Mouse (Mus musculus): ENCODE data around the gene Aen. TPM values are rescaled to one million over a fixed set of nuclear protein-coding genes. Genes with fewer than 3 reads are reported as not detected.

Aen gene
- polyA plus RNA-seq, 1 experiment from 2014 or later = 25.8 TPM

- no peaks in the 10 kb centered on the region; the same call in 1 of the 2 replicates for H3K4me1 ChIP-seq (replicated peaks; ENCODE audit: control insufficient read depth, insufficient read depth)
- H3K27ac ChIP-seq (replicated peaks) = no peak overlapping the region
- TF ChIP-seq EP300 (optimal IDR thresholded peaks at IDR 0.05) = no peak
- no peak for TF ChIP-seq CTCF (IDR thresholded peaks at IDR 0.05; ENCODE audit: low read depth)
- H3K9ac ChIP-seq (ENCODE audit: low read length) = no peak overlapping the region
- WGBS = 91% methylated on average over 3 of the region's 3 CpGs
- H3K36me3 ChIP-seq (ENCODE audit: control insufficient read depth, insufficient read depth, low read length) = peaks cover 3% of the 10 kb centered on the region; the same call in 1 of the 2 replicates
- ATAC-seq (ENCODE audit: low FRiP score, low TSS enrichment) (no peak), DNase-seq (ENCODE audit: low spot score) (no peak)
- H3K9me3 ChIP-seq (ENCODE audit: control insufficient read depth, low read length) = no peaks in the 10 kb centered on the region
- H3K4me3 ChIP-seq (ENCODE audit: low read depth, low read length) = no peak overlapping the region
- no peaks in the 10 kb centered on the region for H3K27me3 ChIP-seq (ENCODE audit: control insufficient read depth, insufficient read depth, low read length)
- H3K4me2 ChIP-seq (replicated peaks; ENCODE audit: low read depth) = no peak overlapping the region
These were observed 1.9 kb downstream of the Aen start for GRCm38 (mm10) chr7:78897567-78897966.

DNA sequence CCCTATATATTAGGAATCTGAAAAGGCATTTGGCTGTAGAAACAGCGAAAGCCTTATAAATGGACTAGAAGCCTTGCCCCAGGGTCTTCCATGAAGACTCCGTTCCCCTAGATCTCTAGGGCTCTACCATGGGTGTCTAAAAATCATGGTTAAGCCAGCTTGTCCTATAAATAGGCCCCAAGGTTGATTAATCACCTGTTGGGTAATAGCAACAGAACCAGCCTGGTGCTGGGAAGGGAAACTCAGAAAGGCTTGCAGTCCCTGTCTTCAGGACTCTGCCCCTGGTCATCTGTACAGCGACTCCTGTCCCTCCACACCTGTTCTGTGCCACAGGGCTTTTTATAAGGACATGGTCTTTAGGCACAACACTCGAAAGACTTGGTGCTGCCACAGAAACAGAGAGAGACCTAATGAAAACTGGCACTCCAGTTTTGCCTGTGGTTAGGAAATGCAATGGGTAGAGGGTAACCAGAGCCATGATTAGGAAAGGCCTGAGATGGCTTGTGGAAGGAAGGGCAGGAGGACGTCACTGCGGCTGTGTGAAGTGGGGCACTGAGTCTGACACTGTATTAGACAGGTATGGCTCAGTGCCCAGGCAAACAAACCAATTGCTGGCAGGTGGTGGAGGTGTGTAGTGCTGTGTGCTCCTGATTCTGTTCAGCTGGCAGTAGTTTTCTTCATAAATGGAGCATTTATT is 7.7 kb downstream of the Aen start:
- TF ChIP-seq EP300 (optimal IDR thresholded peaks at IDR 0.05) (no peak), CTCF (IDR thresholded peaks at IDR 0.05; ENCODE audit: low read depth) (no peak)
- H3K4me3 ChIP-seq (ENCODE audit: low read depth, low read length) = no peak overlapping the region
- DNase-seq (ENCODE audit: low spot score) = peak; percentile 49
- H3K4me1 ChIP-seq (replicated peaks; ENCODE audit: control insufficient read depth, insufficient read depth) = no peaks in the 10 kb centered on the region
- no peak overlapping the region for H3K27ac ChIP-seq (replicated peaks)
- H3K27me3 ChIP-seq (ENCODE audit: control insufficient read depth, insufficient read depth, low read length) = no peaks in the 10 kb centered on the region
- no peaks in the 10 kb centered on the region for H3K9me3 ChIP-seq (ENCODE audit: control insufficient read depth, low read length)
- H3K9ac ChIP-seq (ENCODE audit: low read length) = no peak overlapping the region
- H3K4me2 ChIP-seq (replicated peaks; ENCODE audit: low read depth) = no peak overlapping the region
- WGBS = 80% methylated on average over 6 of the region's 6 CpGs
- H3K36me3 ChIP-seq (ENCODE audit: control insufficient read depth, insufficient read depth, low read length) = peaks cover 10% of the 10 kb centered on the region; the same call in 1 of the 2 replicates
- peak; percentile 81; the same call in 1 of the 2 replicates for ATAC-seq (ENCODE audit: low FRiP score, low TSS enrichment)

- no peak overlapping the region for H3K4me2 ChIP-seq (replicated peaks; ENCODE audit: low read depth)
- no peak for DNase-seq (ENCODE audit: low spot score)
- 88% methylated on average over 2 of the region's 2 CpGs for WGBS
- no peak overlapping the region for H3K4me3 ChIP-seq (ENCODE audit: low read depth, low read length)
- H3K9ac ChIP-seq (ENCODE audit: low read length) = no peak overlapping the region
- H3K36me3 ChIP-seq (ENCODE audit: control insufficient read depth, insufficient read depth, low read length) = peaks cover 10% of the 10 kb centered on the region; the same call in 1 of the 2 replicates
- TF ChIP-seq EP300 (optimal IDR thresholded peaks at IDR 0.05) (no peak), CTCF (IDR thresholded peaks at IDR 0.05; ENCODE audit: low read depth) (no peak)
- no peaks in the 10 kb centered on the region for H3K4me1 ChIP-seq (replicated peaks; ENCODE audit: control insufficient read depth, insufficient read depth)
- H3K27me3 ChIP-seq (ENCODE audit: control insufficient read depth, insufficient read depth, low read length) = no peaks in the 10 kb centered on the region
- no peak overlapping the region for H3K27ac ChIP-seq (replicated peaks)
- H3K9me3 ChIP-seq (ENCODE audit: control insufficient read depth, low read length) = no peaks in the 10 kb centered on the region
- ATAC-seq (ENCODE audit: low FRiP score, low TSS enrichment) = no peak
These were observed 8.5 kb downstream of the Aen start for GRCm38 (mm10) chr7:78904175-78904574.

GRCm38 (mm10) chr7:78909026-78909425 is 13.4 kb downstream of the Aen start:
- DNase-seq (ENCODE audit: low spot score) (no peak), ATAC-seq (ENCODE audit: low FRiP score, low TSS enrichment) (no peak)
- no peak overlapping the region for H3K27ac ChIP-seq (replicated peaks)
- H3K27me3 ChIP-seq (ENCODE audit: control insufficient read depth, insufficient read depth, low read length) = no peaks in the 10 kb centered on the region
- H3K4me2 ChIP-seq (replicated peaks; ENCODE audit: low read depth) = no peak overlapping the region
- no peak overlapping the region for H3K4me3 ChIP-seq (ENCODE audit: low read depth, low read length)
- H3K36me3 ChIP-seq (ENCODE audit: control insufficient read depth, insufficient read depth, low read length) = peaks cover 5% of the 10 kb centered on the region; the same call in 1 of the 2 replicates
- H3K9ac ChIP-seq (ENCODE audit: low read length) = no peak overlapping the region
- H3K9me3 ChIP-seq (ENCODE audit: control insufficient read depth, low read length) = no peaks in the 10 kb centered on the region
- WGBS = 90% methylated on average over 6 of the region's 6 CpGs
- H3K4me1 ChIP-seq (replicated peaks; ENCODE audit: control insufficient read depth, insufficient read depth) = 0 out of 2 replicates have a peak, but pooled peaks cover 5% of the 10 kb centered on the region
- TF ChIP-seq EP300 (optimal IDR thresholded peaks at IDR 0.05) (no peak), CTCF (IDR thresholded peaks at IDR 0.05; ENCODE audit: low read depth) (no peak)

DNA sequence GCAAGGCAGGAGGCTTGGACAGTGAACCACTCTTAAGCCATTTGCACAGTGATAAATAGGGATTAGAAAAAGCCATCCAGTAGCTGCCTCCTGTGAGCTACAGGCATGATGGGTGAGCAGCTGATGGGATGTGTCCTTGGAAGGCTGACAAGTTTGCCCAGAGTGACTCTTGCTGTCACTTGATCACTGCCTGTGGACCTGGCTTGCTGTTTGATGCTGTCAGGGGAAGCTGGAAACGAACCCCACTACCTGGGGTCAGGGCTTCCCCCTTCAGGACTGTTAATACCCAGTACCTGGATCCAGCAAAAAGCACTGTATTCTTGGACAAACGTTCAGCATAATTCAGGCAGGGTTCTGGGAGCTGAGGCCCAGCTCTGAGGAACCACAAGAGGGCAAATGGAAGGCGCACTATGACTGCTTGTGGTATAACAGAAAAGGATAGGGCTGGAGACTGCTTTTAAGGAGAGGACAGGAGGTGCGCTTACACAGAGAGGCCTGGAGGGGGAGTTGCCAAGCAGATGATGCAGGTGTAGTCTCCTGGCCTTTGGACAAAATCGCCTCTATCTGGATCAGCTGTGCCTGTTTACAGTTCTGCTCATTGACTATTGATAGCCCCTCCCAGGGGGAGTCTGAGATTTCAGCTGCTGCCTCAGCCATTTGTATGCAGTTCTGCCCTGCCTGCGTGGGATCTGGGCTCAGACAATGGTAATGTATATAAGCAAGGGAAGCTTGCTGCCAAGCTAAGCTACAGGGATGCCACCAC is 14.9 kb downstream of the Aen start:
- 49% methylated on average over 6 of the region's 6 CpGs for WGBS
- H3K4me3 ChIP-seq (ENCODE audit: low read depth, low read length) = no peak overlapping the region
- ATAC-seq (ENCODE audit: low FRiP score, low TSS enrichment) (no peak), DNase-seq (ENCODE audit: low spot score) (no peak)
- no peak overlapping the region for H3K9ac ChIP-seq (ENCODE audit: low read length)
- H3K27ac ChIP-seq (replicated peaks) = no peak overlapping the region
- no peak for TF ChIP-seq EP300 (optimal IDR thresholded peaks at IDR 0.05)
- peak; percentile 42 for TF ChIP-seq CTCF (IDR thresholded peaks at IDR 0.05; ENCODE audit: low read depth)
- no peaks in the 10 kb centered on the region for H3K27me3 ChIP-seq (ENCODE audit: control insufficient read depth, insufficient read depth, low read length)
- no peak overlapping the region for H3K4me2 ChIP-seq (replicated peaks; ENCODE audit: low read depth)
- 0 out of 2 replicates have a peak, but pooled peaks cover 9% of the 10 kb centered on the region for H3K4me1 ChIP-seq (replicated peaks; ENCODE audit: control insufficient read depth, insufficient read depth)
- peaks cover 5% of the 10 kb centered on the region; the same call in 1 of the 2 replicates for H3K36me3 ChIP-seq (ENCODE audit: control insufficient read depth, insufficient read depth, low read length)
- H3K9me3 ChIP-seq (ENCODE audit: control insufficient read depth, low read length) = no peaks in the 10 kb centered on the region
